Mouse (Mus musculus): Measurements from ENCODE around the gene Acss1. TPM values are rescaled to one million over a fixed set of nuclear protein-coding genes. Genes with fewer than 3 reads are reported as not detected.
A peak's percentile ranks its signal among the peaks of the same experiment; 100 is the strongest.

Acss1 gene
- 2.3 and 5.6 TPM in 2 replicates for polyA plus RNA-seq (2014; fragmentation: Nextera tagmentation; extraction: Ambion mirVana)

- WGBS = 2% methylated on average over 61 of the region's 61 CpGs
- no peak within 1 kb of the TSS for H3K27ac ChIP-seq (ENCODE audit: low read depth, low read length)
- peaks cover 9% of the 10 kb centered on the region for H3K27me3 ChIP-seq (ENCODE audit: control insufficient read depth, insufficient read depth, low read length)
- peak within 1 kb of the TSS; percentile 64 for H3K9ac ChIP-seq (ENCODE audit: low read depth, low read length)
- H3K4me1 ChIP-seq (ENCODE audit: control insufficient read depth, insufficient read depth, low read length) = peaks cover 3% of the 10 kb centered on the region; the same call in 1 of the 2 replicates
- H3K36me3 ChIP-seq (ENCODE audit: control insufficient read depth, insufficient read depth, low read length) = no peaks in the 10 kb centered on the region
- no peaks in the 10 kb centered on the region for H3K9me3 ChIP-seq (ENCODE audit: control insufficient read depth, low read length)
- peak; percentile 88 for ATAC-seq (ENCODE audit: low FRiP score, low TSS enrichment)
- H3K4me3 ChIP-seq (ENCODE audit: low read length) = peak within 1 kb of the TSS; percentile 64
- H3K4me2 ChIP-seq (replicated peaks; ENCODE audit: low read depth, low read length) = peak within 1 kb of the TSS; percentile 96
Observed at GRCm38 (mm10) chr2:150667820-150668766, at the start of gene Acss1. Gene Acss1, minus strand, starts transcription at chr2:150668500.

GRCm38 (mm10) chr2:150712167-150712674 is 43.9 kb upstream of the Acss1 start:
- H3K9me3 ChIP-seq (ENCODE audit: control insufficient read depth, low read length) = no peaks in the 10 kb centered on the region
- no peak overlapping the region for H3K4me2 ChIP-seq (replicated peaks; ENCODE audit: low read depth, low read length)
- no peak for ATAC-seq (ENCODE audit: low FRiP score, low TSS enrichment)
- H3K36me3 ChIP-seq (ENCODE audit: control insufficient read depth, insufficient read depth, low read length) = no peaks in the 10 kb centered on the region
- 79% methylated on average over 4 of the region's 4 CpGs for WGBS
- H3K27me3 ChIP-seq (ENCODE audit: control insufficient read depth, insufficient read depth, low read length) = no peaks in the 10 kb centered on the region
- H3K4me3 ChIP-seq (ENCODE audit: low read length) = no peak overlapping the region
- H3K9ac ChIP-seq (ENCODE audit: low read depth, low read length) = no peak overlapping the region
- no peaks in the 10 kb centered on the region for H3K4me1 ChIP-seq (ENCODE audit: control insufficient read depth, insufficient read depth, low read length)
- no peak overlapping the region for H3K27ac ChIP-seq (ENCODE audit: low read depth, low read length)

GRCm38 (mm10) chr2:150691481-150692170 is 23.3 kb upstream of the Acss1 start:
- Histone ChIP-seq H3K4me3 (ENCODE audit: low read length) (no peak overlapping the region), H3K27ac (ENCODE audit: low read depth, low read length) (no peak overlapping the region), H3K4me2 (replicated peaks; ENCODE audit: low read depth, low read length) (no peak overlapping the region), H3K9ac (ENCODE audit: low read depth, low read length) (no peak overlapping the region), H3K27me3 (ENCODE audit: control insufficient read depth, insufficient read depth, low read length) (peaks cover 44% of the 10 kb centered on the region), H3K9me3 (ENCODE audit: control insufficient read depth, low read length) (no peaks in the 10 kb centered on the region; the same call in 1 of the 2 replicates), H3K4me1 (ENCODE audit: control insufficient read depth, insufficient read depth, low read length) (no peaks in the 10 kb centered on the region), H3K36me3 (ENCODE audit: control insufficient read depth, insufficient read depth, low read length) (no peaks in the 10 kb centered on the region)
- ATAC-seq (ENCODE audit: low FRiP score, low TSS enrichment) = no peak
- 84% methylated on average over 6 of the region's 6 CpGs for WGBS

GRCm38 (mm10) chr2:150690216-150690615 is 21.9 kb upstream of the Acss1 start:
- Histone ChIP-seq H3K27me3 (ENCODE audit: control insufficient read depth, insufficient read depth, low read length) (peaks cover 58% of the 10 kb centered on the region), H3K27ac (ENCODE audit: low read depth, low read length) (no peak overlapping the region), H3K4me3 (ENCODE audit: low read length) (no peak overlapping the region), H3K9me3 (ENCODE audit: control insufficient read depth, low read length) (no peaks in the 10 kb centered on the region; the same call in 1 of the 2 replicates), H3K4me2 (replicated peaks; ENCODE audit: low read depth, low read length) (no peak overlapping the region), H3K9ac (ENCODE audit: low read depth, low read length) (no peak overlapping the region), H3K4me1 (ENCODE audit: control insufficient read depth, insufficient read depth, low read length) (no peaks in the 10 kb centered on the region), H3K36me3 (ENCODE audit: control insufficient read depth, insufficient read depth, low read length) (no peaks in the 10 kb centered on the region)
- 11% methylated on average over 11 of the region's 11 CpGs for WGBS
- ATAC-seq (ENCODE audit: low FRiP score, low TSS enrichment) = no peak

- Histone ChIP-seq H3K9me3 (ENCODE audit: control insufficient read depth, low read length) (no peaks in the 10 kb centered on the region; the same call in 1 of the 2 replicates), H3K27ac (ENCODE audit: low read depth, low read length) (no peak within 1 kb of the TSS), H3K4me2 (replicated peaks; ENCODE audit: low read depth, low read length) (peak within 1 kb of the TSS; percentile 37), H3K4me1 (ENCODE audit: control insufficient read depth, insufficient read depth, low read length) (no peaks in the 10 kb centered on the region), H3K27me3 (ENCODE audit: control insufficient read depth, insufficient read depth, low read length) (peaks cover 58% of the 10 kb centered on the region), H3K36me3 (ENCODE audit: control insufficient read depth, insufficient read depth, low read length) (no peaks in the 10 kb centered on the region), H3K9ac (ENCODE audit: low read depth, low read length) (no peak within 1 kb of the TSS; the same call in 1 of the 2 replicates), H3K4me3 (ENCODE audit: low read length) (peak within 1 kb of the TSS; percentile 31)
- 51% methylated on average over 16 of the region's 16 CpGs for WGBS
- ATAC-seq (ENCODE audit: low FRiP score, low TSS enrichment) = no peak
Observed at GRCm38 (mm10) chr2:150689223-150689800, 21.0 kb upstream of the Acss1 start, which contains the start of gene Vsx1. Gene Vsx1, minus strand, starts transcription at chr2:150689360.

- WGBS = under 1% methylated on average over 33 of the region's 44 CpGs
- Histone ChIP-seq H3K9me3 (ENCODE audit: control insufficient read depth, low read length) (no peaks in the 10 kb centered on the region), H3K4me1 (ENCODE audit: control insufficient read depth, insufficient read depth, low read length) (no peaks in the 10 kb centered on the region), H3K4me2 (replicated peaks; ENCODE audit: low read depth, low read length) (peak overlapping the region; percentile 37), H3K4me3 (ENCODE audit: low read length) (peak overlapping the region; percentile 31), H3K36me3 (ENCODE audit: control insufficient read depth, insufficient read depth, low read length) (no peaks in the 10 kb centered on the region), H3K9ac (ENCODE audit: low read depth, low read length) (no peak overlapping the region; the same call in 1 of the 2 replicates), H3K27me3 (ENCODE audit: control insufficient read depth, insufficient read depth, low read length) (peaks cover 58% of the 10 kb centered on the region), H3K27ac (ENCODE audit: low read depth, low read length) (no peak overlapping the region)
- peak; percentile 50 for ATAC-seq (ENCODE audit: low FRiP score, low TSS enrichment)
Observed at GRCm38 (mm10) chr2:150688541-150689186, 20.4 kb upstream of the Acss1 start.

- H3K9ac ChIP-seq (ENCODE audit: low read depth, low read length) = no peak overlapping the region; the same call in 1 of the 2 replicates
- H3K36me3 ChIP-seq (ENCODE audit: control insufficient read depth, insufficient read depth, low read length) = no peaks in the 10 kb centered on the region
- no peak for ATAC-seq (ENCODE audit: low FRiP score, low TSS enrichment)
Observed at GRCm38 (mm10) chr2:150687871-150688540, 19.7 kb upstream of the Acss1 start.

GRCm38 (mm10) chr2:150685389-150685788 is 17.1 kb upstream of the Acss1 start:
- ATAC-seq (ENCODE audit: low FRiP score, low TSS enrichment) = no peak
- Histone ChIP-seq H3K9me3 (ENCODE audit: control insufficient read depth, low read length) (no peaks in the 10 kb centered on the region), H3K27me3 (ENCODE audit: control insufficient read depth, insufficient read depth, low read length) (peaks cover 50% of the 10 kb centered on the region), H3K36me3 (ENCODE audit: control insufficient read depth, insufficient read depth, low read length) (no peaks in the 10 kb centered on the region), H3K4me1 (ENCODE audit: control insufficient read depth, insufficient read depth, low read length) (no peaks in the 10 kb centered on the region), H3K4me2 (replicated peaks; ENCODE audit: low read depth, low read length) (no peak overlapping the region), H3K27ac (ENCODE audit: low read depth, low read length) (no peak overlapping the region), H3K9ac (ENCODE audit: low read depth, low read length) (no peak overlapping the region), H3K4me3 (ENCODE audit: low read length) (no peak overlapping the region)
- 88% methylated on average over 9 of the region's 9 CpGs for WGBS

More at GRCm38 (mm10) chr2:150687871-150688540, 19.7 kb upstream of the Acss1 start:
- WGBS = 4% methylated on average over 23 of the region's 23 CpGs
- peak overlapping the region; percentile 31 for H3K4me3 ChIP-seq (ENCODE audit: low read length)
- peak overlapping the region; percentile 37 for H3K4me2 ChIP-seq (replicated peaks; ENCODE audit: low read depth, low read length)
- H3K27ac ChIP-seq (ENCODE audit: low read depth, low read length) = no peak overlapping the region
- H3K27me3 ChIP-seq (ENCODE audit: control insufficient read depth, insufficient read depth, low read length) = peaks cover 58% of the 10 kb centered on the region
- H3K4me1 ChIP-seq (ENCODE audit: control insufficient read depth, insufficient read depth, low read length) = no peaks in the 10 kb centered on the region
- H3K9me3 ChIP-seq (ENCODE audit: control insufficient read depth, low read length) = no peaks in the 10 kb centered on the region
